Mouse (Mus musculus) embryonic facial prominence, embryonic 13.5 days (tissue): ENCODE results near the gene Apoa1. TPM values are rescaled to one million over a fixed set of nuclear protein-coding genes. Genes with fewer than 3 reads are reported as not detected.

Source experiments
- ATAC-seq: fragments of 200-750 bp; cut with Nextera tagmentation; 2 replicates; pipeline ENCODE4 v1.8.0; 2017; ENCODE audit warnings: low read depth; ENCODE audit not compliant: insufficient number of reproducible peaks, insufficient read depth, low FRiP score, low TSS enrichment
- H3K27ac ChIP-seq: fragments of 300-500 bp; sonication (generic); 2 replicates; pipeline ENCODE4 v1.5.1; 2015; ENCODE audit warnings: moderate library complexity, mild to moderate bottlenecking, inconsistent platforms
- H3K27me3 ChIP-seq: fragments of 300-500 bp; sonication (generic); 2 replicates; pipeline ENCODE4 v1.6.1; 2015; ENCODE audit warnings: mild to moderate bottlenecking, inconsistent platforms
- H3K36me3 ChIP-seq: fragments of 300-500 bp; sonication (generic); 2 replicates; pipeline ENCODE4 v1.6.1; 2015; ENCODE audit warnings: mild to moderate bottlenecking, inconsistent platforms
- H3K4me1 ChIP-seq: fragments of 300-500 bp; sonication (generic); 2 replicates; pipeline ENCODE4 v1.6.1; 2015; ENCODE audit warnings: inconsistent platforms
- H3K4me2 ChIP-seq: fragments of 300-500 bp; sonication (generic); 2 replicates; pipeline ENCODE4 v1.6.1; 2015; ENCODE audit warnings: moderate library complexity, mild to moderate bottlenecking, inconsistent platforms
- H3K4me3 ChIP-seq: fragments of 300-500 bp; sonication (generic); 2 replicates; pipeline ENCODE4 v1.5.1; 2015; ENCODE audit warnings: mild to moderate bottlenecking, inconsistent platforms
- H3K9ac ChIP-seq: fragments of 300-500 bp; sonication (generic); 2 replicates; pipeline ENCODE4 v1.6.1; 2015; ENCODE audit warnings: mild to moderate bottlenecking, inconsistent platforms
- H3K9me3 ChIP-seq: fragments of 300-500 bp; sonication (generic); 2 replicates; pipeline ENCODE4 v1.6.1; 2016; ENCODE audit warnings: inconsistent platforms
- WGBS: fragments of 180-500 bp; shearing (Covaris S2); methylation state at CpG from one replicate; pipeline ENCODE4 v1.1.7; 2015; ENCODE audit warnings: mixed read lengths; 5-methylcytosine and 5-hydroxymethylcytosine counted together
- polyA plus RNA-seq: library from polyadenylated mRNA; unstranded; fragments of >200 nt; fragmentation: Nextera tagmentation; extraction: Ambion mirVana; gene quantifications from 2 replicates; pipeline ENCODE4 v1.2.1, GENCODE M21; 2015

Apoa1 gene
- polyA plus RNA-seq, 1 experiment from 2014 or later = 1.3 TPM

- peaks cover 8% of the 10 kb centered on the region for H3K4me1 ChIP-seq
- H3K27ac ChIP-seq = no peak within 1 kb of the TSS
- H3K9me3 ChIP-seq = no peaks in the 10 kb centered on the region
- no peaks in the 10 kb centered on the region for H3K36me3 ChIP-seq
- H3K4me3 ChIP-seq = no peak within 1 kb of the TSS
- 53% methylated on average over 7 of the region's 7 CpGs for WGBS
- ATAC-seq = no peak
- H3K9ac ChIP-seq = no peak within 1 kb of the TSS
- H3K27me3 ChIP-seq = peaks cover 30% of the 10 kb centered on the region
- no peak within 1 kb of the TSS for H3K4me2 ChIP-seq
Measured at GRCm38 (mm10) chr9:46268343-46268873, 40.0 kb downstream of the Apoa1 start, which contains the start of gene Apoa5. Apoa5 (plus strand) TSS chr9:46268633.

- no peaks in the 10 kb centered on the region for H3K36me3 ChIP-seq
- H3K4me2 ChIP-seq = no peak overlapping the region
- no peak for ATAC-seq
- no peaks in the 10 kb centered on the region for H3K9me3 ChIP-seq
- peaks cover 30% of the 10 kb centered on the region for H3K27me3 ChIP-seq
- H3K9ac ChIP-seq = no peak overlapping the region
- no peak overlapping the region for H3K4me3 ChIP-seq
- WGBS = 89% methylated on average over 5 of the region's 5 CpGs
- no peak overlapping the region for H3K27ac ChIP-seq
- peaks cover 14% of the 10 kb centered on the region for H3K4me1 ChIP-seq
Measured at GRCm38 (mm10) chr9:46269125-46269524, 40.7 kb downstream of the Apoa1 start.

GRCm38 (mm10) chr9:46270782-46271181, 42.4 kb downstream of the Apoa1 start:
- no peak for ATAC-seq
- Histone ChIP-seq H3K9ac (no peak overlapping the region), H3K4me1 (peaks cover 14% of the 10 kb centered on the region), H3K27ac (no peak overlapping the region), H3K9me3 (no peaks in the 10 kb centered on the region), H3K27me3 (peaks cover 30% of the 10 kb centered on the region), H3K4me2 (no peak overlapping the region), H3K36me3 (peaks cover 14% of the 10 kb centered on the region), H3K4me3 (no peak overlapping the region)
- WGBS = 94% methylated on average over 4 of the region's 4 CpGs

GRCm38 (mm10) chr9:46272070-46272469, 43.7 kb downstream of the Apoa1 start:
- Histone ChIP-seq H3K9me3 (no peaks in the 10 kb centered on the region), H3K36me3 (peaks cover 27% of the 10 kb centered on the region), H3K27me3 (peaks cover 30% of the 10 kb centered on the region), H3K4me2 (no peak overlapping the region), H3K4me3 (0 out of 2 replicates have a peak overlapping the region, but pooled peaks have one; percentile 88), H3K4me1 (peaks cover 14% of the 10 kb centered on the region), H3K27ac (no peak overlapping the region), H3K9ac (no peak overlapping the region)
- no peak for ATAC-seq
- WGBS = 85% methylated on average over 9 of the region's 9 CpGs

GRCm38 (mm10) chr9:46272677-46273454, 44.5 kb downstream of the Apoa1 start, which contains the start of gene Zpr1:
Zpr1 (plus strand) TSS chr9:46273064.
- Histone ChIP-seq H3K27me3 (peaks cover 30% of the 10 kb centered on the region), H3K27ac (peak within 1 kb of the TSS; percentile 69), H3K36me3 (peaks cover 35% of the 10 kb centered on the region), H3K4me1 (peaks cover 14% of the 10 kb centered on the region), H3K9me3 (no peaks in the 10 kb centered on the region), H3K4me3 (peak within 1 kb of the TSS; percentile 88), H3K4me2 (peak within 1 kb of the TSS; percentile 91), H3K9ac (peak within 1 kb of the TSS; percentile 83)
- WGBS = 5% methylated on average over 45 of the region's 45 CpGs
- ATAC-seq = peak; percentile 81

GRCm38 (mm10) chr9:46274494-46274893, 46.1 kb downstream of the Apoa1 start:
- 86% methylated on average over 9 of the region's 9 CpGs for WGBS
- peaks cover 14% of the 10 kb centered on the region for H3K4me1 ChIP-seq
- H3K4me3 ChIP-seq = no peak overlapping the region
- H3K27ac ChIP-seq = no peak overlapping the region
- ATAC-seq = no peak
- no peaks in the 10 kb centered on the region for H3K9me3 ChIP-seq
- H3K9ac ChIP-seq = no peak overlapping the region
- H3K36me3 ChIP-seq = peaks cover 46% of the 10 kb centered on the region
- H3K4me2 ChIP-seq = no peak overlapping the region
- H3K27me3 ChIP-seq = peaks cover 21% of the 10 kb centered on the region

Other genes starting within 250 kb of the Apoa1 start
- gene Pafah1b2, start 215.9 kb upstream of the Apoa1 start, polyA plus RNA-seq = 180 and 206 TPM in 2 replicates
- 7.4 and 9.3 TPM in 2 replicates for gene Sik3, start 215.8 kb upstream of the Apoa1 start, polyA plus RNA-seq
- 0.92 TPM in 1 of 2 replicates, not detected in the other for gene Apoc3, start 7.1 kb downstream of the Apoa1 start, polyA plus RNA-seq
- gene Apoa4, start 12.1 kb downstream of the Apoa1 start, polyA plus RNA-seq = 0.47 TPM in 1 of 2 replicates, not detected in the other
- not detected in 2 replicates for gene Apoa5, start 40.1 kb downstream of the Apoa1 start, polyA plus RNA-seq
- gene Zpr1, start 44.5 kb downstream of the Apoa1 start, polyA plus RNA-seq = 51.9 and 53.6 TPM in 2 replicates
- 28.7 and 34.3 TPM in 2 replicates for gene Bud13, start 54.4 kb downstream of the Apoa1 start, polyA plus RNA-seq
- gene 4931429L15Rik, start 91.4 kb downstream of the Apoa1 start, polyA plus RNA-seq = not detected in 2 replicates